Mouse (Mus musculus): ENCODE data around the gene Gm14325.
"Not testable (repeated sequence)": the region's sequence is repeated elsewhere in the genome, so short reads cannot be mapped to it uniquely, and the experiment has no call there.

Gene Gm14325

DNA sequence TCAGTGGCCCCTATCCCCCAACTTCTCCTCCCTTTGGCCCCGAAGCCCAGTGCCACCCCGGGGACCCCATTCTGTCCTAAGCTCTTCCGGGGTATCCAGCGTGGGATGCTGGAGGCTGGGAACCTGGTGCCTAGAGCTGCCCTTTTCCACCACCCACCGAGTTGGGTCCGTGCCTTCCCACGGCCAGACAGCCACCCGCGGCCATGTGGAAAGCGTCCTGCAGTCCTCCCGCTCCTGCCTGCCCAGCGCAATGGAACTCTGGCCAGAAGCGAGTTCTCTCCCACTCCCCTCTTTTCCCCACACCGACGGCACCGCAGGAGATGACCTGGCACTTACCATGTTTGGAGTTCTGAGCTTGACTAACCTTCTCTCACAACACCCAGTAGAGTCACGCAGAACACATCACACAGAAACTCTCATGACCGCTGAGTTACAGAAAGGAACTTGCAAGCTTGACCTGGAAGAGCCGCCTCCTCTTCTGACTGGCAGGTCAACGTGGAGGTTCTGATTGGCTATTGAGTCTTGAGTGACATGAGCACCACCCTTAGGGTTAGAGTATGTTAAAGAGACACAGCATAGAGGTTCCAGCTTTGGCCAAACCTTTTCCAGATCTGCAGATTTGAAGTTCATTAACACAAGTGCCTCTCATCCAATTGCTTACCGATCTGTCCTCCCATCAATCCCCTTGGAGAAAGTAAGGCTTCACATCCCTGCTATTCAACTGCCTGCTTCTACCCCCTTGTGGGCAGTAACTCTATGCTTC, at the start of gene Gm14325:
Gene Gm14325, minus strand, starts transcription at position 436 of the 763 bp plus-strand sequence.
- DNase-seq (ENCODE audit: low read depth, low spot score), result peak; percentile 20

- not testable (repeated sequence) for DNase-seq (ENCODE audit: low read depth, low spot score)
Measured at GRCm38 (mm10) chr2:177887743-177888142, 47.6 kb upstream of the Gm14325 start.

DNA sequence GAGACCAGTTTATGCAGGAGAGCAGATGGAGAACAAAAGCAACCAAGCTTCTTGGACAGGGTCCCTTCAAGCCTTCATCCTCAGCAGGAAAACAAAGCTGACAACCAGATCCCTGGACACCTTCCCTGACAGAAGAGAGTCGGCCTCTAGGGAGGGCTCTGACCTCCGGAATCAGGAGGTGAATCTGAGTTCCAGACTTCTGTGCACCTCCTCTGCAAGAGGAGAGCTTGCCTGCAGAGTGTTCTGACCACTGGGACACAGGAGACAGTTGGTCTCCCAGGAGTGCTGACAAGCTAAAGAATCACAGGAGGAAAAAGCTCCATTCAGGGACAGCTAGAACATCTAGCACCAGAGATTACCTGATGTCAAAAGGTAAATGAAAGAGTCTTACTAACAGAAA, 22.1 kb upstream of the Gm14325 start:
- DNase-seq (ENCODE audit: low read depth, low spot score), result not testable (repeated sequence)

- not testable (repeated sequence) for DNase-seq (ENCODE audit: low read depth, low spot score)
Measured at GRCm38 (mm10) chr2:177843666-177844065, 3.5 kb upstream of the Gm14325 start.

- not testable (repeated sequence) for DNase-seq (ENCODE audit: low read depth, low spot score)
Measured at GRCm38 (mm10) chr2:177836756-177837155, 3.4 kb downstream of the Gm14325 start.

DNA sequence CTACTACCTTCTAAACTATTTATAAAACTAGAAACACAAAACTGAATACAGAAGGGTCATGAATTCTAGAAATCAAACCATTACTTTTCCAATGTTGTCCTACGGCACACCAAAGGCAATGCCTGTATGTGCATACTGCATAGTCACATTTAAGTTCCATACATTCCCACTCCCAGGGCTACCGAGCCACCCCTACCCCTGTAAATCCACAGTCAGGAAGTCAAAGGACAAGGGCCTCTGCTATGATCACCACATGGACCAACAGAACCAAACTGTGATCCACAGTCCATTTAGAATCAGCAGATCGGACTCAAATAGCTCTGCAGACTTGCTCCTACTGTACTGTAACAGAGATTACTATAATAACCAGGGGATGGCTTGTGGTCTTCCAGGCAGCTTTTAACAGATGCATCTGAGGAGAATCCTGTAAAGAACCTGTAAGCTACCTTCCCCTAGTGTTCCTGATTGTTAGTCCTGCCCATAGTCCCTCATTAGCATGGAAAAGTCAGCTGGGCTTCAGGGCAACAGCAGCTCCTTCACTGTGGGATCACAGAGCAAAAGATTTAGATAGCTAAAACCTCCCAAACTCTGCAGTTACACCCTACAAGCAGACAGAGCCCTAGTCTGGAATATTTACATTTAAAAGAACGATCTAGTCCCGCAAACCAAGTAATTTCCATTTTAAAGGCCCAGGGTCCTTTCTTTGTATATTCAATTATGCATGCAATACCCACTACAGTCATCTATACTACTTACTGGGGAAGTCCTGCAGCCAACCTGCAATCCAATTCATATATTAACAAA, 4.2 kb downstream of the Gm14325 start:
- DNase-seq (ENCODE audit: low read depth, low spot score), result not testable (repeated sequence)

DNA sequence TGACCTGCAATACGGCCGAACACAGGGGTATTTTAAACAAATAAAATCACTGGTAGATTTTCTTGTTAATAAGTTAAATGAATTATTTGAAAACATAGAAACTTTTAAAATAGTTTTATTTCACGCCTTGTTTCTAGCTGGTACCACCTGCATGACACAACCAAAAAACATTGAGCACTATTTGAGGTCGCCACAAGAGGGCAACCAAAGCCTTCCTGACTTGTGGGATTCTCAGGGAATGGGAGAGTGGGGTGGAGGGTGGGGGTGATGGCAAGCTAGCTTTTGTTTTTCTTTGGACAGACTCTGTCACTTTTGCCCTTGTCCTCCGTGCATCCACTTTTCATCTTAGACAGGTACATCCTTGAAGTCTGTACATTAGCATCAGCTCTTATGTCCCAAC, 18.2 kb downstream of the Gm14325 start:
- DNase-seq (ENCODE audit: low read depth, low spot score), result not testable (repeated sequence)

DNA sequence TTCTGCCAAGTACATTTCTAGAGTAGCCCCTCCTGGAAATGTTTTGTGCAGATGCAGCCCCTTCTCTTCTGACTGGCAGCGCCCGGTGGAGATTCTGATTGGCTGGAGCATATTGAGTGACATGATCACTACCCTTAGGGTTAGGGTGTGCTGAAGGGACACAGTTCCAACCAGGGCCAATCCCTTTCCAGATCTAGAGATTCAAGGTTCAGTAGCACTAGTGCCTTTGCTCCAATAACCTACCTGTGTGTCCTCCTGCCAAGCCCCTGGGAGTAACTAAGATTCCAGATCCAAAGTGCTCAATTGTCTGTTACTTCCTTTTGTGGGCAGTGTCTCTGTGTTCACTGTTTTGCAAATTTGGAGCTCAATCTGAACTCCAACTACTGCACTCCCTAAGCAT, 34.0 kb downstream of the Gm14325 start:
- DNase-seq (ENCODE audit: low read depth, low spot score), result peak; percentile 4

DNA sequence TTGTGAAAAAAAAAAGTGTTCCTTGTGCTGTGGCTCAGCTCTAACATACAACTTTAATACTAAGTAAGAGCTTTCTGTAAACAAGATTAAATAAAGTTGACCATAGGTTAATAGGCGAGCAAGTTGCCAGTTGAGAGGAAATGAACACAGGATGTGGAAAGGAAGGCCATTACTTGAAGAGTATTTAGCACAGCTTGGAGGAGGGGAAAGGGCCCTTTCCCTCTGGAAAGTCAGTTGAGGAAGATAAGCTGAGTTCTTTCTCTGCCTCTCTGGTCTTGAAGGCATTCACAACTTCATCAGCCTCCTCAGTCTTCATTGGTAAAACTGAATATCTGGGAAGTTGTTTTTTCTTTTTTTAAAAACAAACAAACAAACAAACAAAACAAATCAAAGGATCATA, 52.8 kb downstream of the Gm14325 start:
- not testable (repeated sequence) for DNase-seq (ENCODE audit: low read depth, low spot score)
